Comparison of ENCODE assay signal across 10 mouse cellular contexts in the genomic region with DNA sequence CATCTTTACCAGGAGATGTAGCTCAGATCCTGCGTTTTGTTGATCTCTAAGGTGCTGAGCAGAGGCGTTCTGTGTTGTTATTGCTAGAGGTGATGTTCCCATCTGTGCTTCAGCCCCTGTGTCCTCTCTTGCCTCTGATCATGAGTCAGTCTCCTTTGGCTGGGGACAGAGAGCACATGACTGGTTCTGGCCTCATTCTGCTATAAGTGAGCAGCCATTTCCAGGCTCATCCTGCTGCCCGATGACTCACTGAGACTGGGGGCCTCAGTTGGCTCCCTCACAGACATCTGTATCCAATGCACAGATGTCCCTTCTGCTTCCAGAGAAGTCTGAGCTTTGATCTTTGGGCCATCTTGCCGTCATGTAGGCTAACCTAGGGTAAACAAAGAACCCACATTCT.
DNase-seq lines count a peak whose midpoint lies in the region; ATAC-seq lines count a peak whose summit lies in the region.
"Had no signal": no experiment of that assay in that cellular context is flagged by ENCODE, and none has a peak within 500 bp of the region (broad histone marks: within the 10 kb centered on the region; RNA-seq: fewer than 3 reads in every experiment).

No protein-coding gene starts in this region.

- no peak for DNase-seq in frontal cortex, postnatal 10 days (ENCODE audit: low spot score in 2 of 2)
- peak; percentile 35 for DNase-seq in right cerebral cortex, postnatal 25 days
- no peak for DNase-seq in right cerebral cortex, postnatal 14 days
- DNase-seq in gastrocnemius, postnatal 25 days, result peak; percentile 70
- DNase-seq in telencephalon, adult 2 months (ENCODE audit: low read depth, low spot score), result peak; percentile 35
- DNase-seq in liver, result no peak
- DNase-seq in kidney, postnatal 36 days, result no peak
- DNase-seq: kidney, postnatal 25 days had no signal

- ATAC-seq in frontal cortex, adult (ENCODE audit: low TSS enrichment), result peak; percentile 66
- ATAC-seq: hindbrain, embryonic 16.5 days had no signal

Comparison
In these comparisons a context has a peak if more than half of its experiments do, and no peak if none do; other contexts are left out.
1. DNase-seq: peak in right cerebral cortex, postnatal 25 days (single experiment), gastrocnemius, postnatal 25 days (single experiment) and telencephalon, adult 2 months (single experiment); none in frontal cortex, postnatal 10 days (0 of 2), right cerebral cortex, postnatal 14 days (single experiment), liver (single experiment) and kidney, postnatal 36 days (0 of 2).